Mouse (Mus musculus): ENCODE measurements at regions not wholly inside any gene's neighbourhood (a gene's known extent, or its start where the extent isn't known, plus 50 kb on each side); places are given as distances from the start of the nearest gene placed in this dataset.
"Not testable (repeated sequence)": the region's sequence is repeated elsewhere in the genome, so short reads cannot be mapped to it uniquely, and the experiment has no call there.

DNA sequence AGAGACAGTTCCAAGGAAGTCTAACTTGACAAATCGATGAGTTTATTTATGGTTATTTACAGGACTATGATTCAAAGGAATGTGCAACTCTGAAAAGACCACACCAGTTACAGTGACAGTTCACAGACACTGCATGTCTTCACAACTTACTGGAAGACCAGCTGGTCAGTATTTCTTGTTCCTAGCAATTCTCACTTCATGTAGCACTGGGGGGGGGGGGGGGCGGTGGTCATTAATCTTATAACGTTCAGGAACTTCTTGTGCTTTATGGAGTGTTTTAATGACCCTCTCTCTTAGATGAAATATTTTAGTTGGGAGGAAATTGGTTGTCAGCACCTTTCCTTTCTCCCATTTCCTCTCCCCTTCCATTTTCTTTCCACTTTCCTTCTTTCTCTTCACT lies 1752.1 kb upstream of the Cntnap5a start:
- ATAC-seq (ENCODE audit: insufficient read depth, low read depth) (no peak), DNase-seq (ENCODE audit: low spot score) (no peak)
- 39% methylated on average over 3 of the region's 3 CpGs for WGBS
- H3K9ac ChIP-seq (replicated peaks; ENCODE audit: low read depth, low read length), result no peak overlapping the region
- no peak for TF ChIP-seq EP300 (IDR thresholded peaks at IDR 0.05; ENCODE audit: low read depth)
- TF ChIP-seq CTCF (IDR thresholded peaks at IDR 0.05; ENCODE audit: low read depth), result no peak
- no peaks in the 10 kb centered on the region for H3K36me3 ChIP-seq (replicated peaks; ENCODE audit: control insufficient read depth, insufficient read depth, low read length)
- no peaks in the 10 kb centered on the region for H3K9me3 ChIP-seq (replicated peaks; ENCODE audit: control insufficient read depth, low read length)
- no peak overlapping the region for H3K4me2 ChIP-seq (ENCODE audit: low read depth, low read length)
- H3K27me3 ChIP-seq (ENCODE audit: control insufficient read depth, insufficient read depth, low read length), result no peaks in the 10 kb centered on the region
- H3K4me3 ChIP-seq (ENCODE audit: low read depth, low read length), result no peak overlapping the region
- no peak overlapping the region for H3K27ac ChIP-seq (ENCODE audit: low read depth)
- no peaks in the 10 kb centered on the region for H3K4me1 ChIP-seq (ENCODE audit: control insufficient read depth, insufficient read depth)

DNA sequence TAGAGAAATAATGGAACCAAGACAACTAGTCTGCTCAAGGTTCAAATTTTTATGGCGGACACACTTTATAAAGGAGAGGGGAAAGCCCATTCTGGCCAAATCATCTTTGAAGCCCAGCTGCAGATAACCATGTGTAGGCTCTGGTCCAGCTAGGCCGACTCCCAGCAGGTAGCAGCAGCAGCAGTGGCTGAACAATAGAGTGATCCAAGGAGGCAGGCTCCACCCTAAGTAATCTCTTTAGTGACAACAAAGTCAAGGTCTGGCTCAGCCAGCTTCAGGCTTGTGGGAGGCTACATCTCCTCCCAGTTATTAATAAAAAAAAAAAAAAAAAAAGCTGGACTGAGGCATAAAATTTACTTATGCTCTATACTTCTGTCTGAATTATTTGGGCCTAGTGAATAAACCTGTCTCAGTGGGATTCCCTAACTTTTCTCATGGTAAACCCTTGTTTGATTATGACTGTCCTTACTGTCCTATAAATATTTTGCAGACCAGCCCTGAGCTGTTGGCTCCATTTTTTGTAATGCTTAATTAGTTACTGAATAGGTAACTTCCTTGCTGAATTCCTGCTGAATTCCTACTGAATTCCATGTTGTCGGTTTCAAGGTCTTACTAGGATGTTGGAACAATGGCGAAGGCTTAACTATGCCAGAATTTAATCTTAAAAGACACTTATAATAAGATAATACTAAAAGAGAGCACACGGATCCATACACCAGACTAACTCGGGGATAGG lies 1726.4 kb upstream of the Cntnap5a start:
- no peak overlapping the region for H3K4me3 ChIP-seq (ENCODE audit: low read depth, low read length)
- TF ChIP-seq CTCF (IDR thresholded peaks at IDR 0.05; ENCODE audit: low read depth) (no peak), EP300 (IDR thresholded peaks at IDR 0.05; ENCODE audit: low read depth) (no peak)
- no peak overlapping the region for H3K27ac ChIP-seq (ENCODE audit: low read depth)
- ATAC-seq (ENCODE audit: insufficient read depth, low read depth), result no peak
- H3K9ac ChIP-seq (replicated peaks; ENCODE audit: low read depth, low read length), result no peak overlapping the region
- H3K4me1 ChIP-seq (ENCODE audit: control insufficient read depth, insufficient read depth), result no peaks in the 10 kb centered on the region
- no peaks in the 10 kb centered on the region for H3K27me3 ChIP-seq (ENCODE audit: control insufficient read depth, insufficient read depth, low read length)
- DNase-seq (ENCODE audit: low spot score), result no peak
- no peaks in the 10 kb centered on the region for H3K36me3 ChIP-seq (replicated peaks; ENCODE audit: control insufficient read depth, insufficient read depth, low read length)
- no peak overlapping the region for H3K4me2 ChIP-seq (ENCODE audit: low read depth, low read length)
- no peaks in the 10 kb centered on the region; the same call in 1 of the 2 replicates for H3K9me3 ChIP-seq (replicated peaks; ENCODE audit: control insufficient read depth, low read length)
- WGBS, result 72% methylated on average over 6 of the region's 6 CpGs

GRCm38 (mm10) chr1:113959267-113959666 lies 1725.3 kb upstream of the Cntnap5a start:
- 63% methylated on average over 1 of the region's 1 CpGs for WGBS
- not testable (repeated sequence) for H3K27ac ChIP-seq (ENCODE audit: low read depth); H3K36me3 ChIP-seq (replicated peaks; ENCODE audit: control insufficient read depth, insufficient read depth, low read length); H3K9me3 ChIP-seq (replicated peaks; ENCODE audit: control insufficient read depth, low read length); H3K4me2 ChIP-seq (ENCODE audit: low read depth, low read length); H3K27me3 ChIP-seq (ENCODE audit: control insufficient read depth, insufficient read depth, low read length); ATAC-seq (ENCODE audit: insufficient read depth, low read depth); DNase-seq (ENCODE audit: low spot score); H3K4me1 ChIP-seq (ENCODE audit: control insufficient read depth, insufficient read depth); H3K9ac ChIP-seq (replicated peaks; ENCODE audit: low read depth, low read length); H3K4me3 ChIP-seq (ENCODE audit: low read depth, low read length)

GRCm38 (mm10) chr1:113963931-113964330 lies 1720.6 kb upstream of the Cntnap5a start:
- not testable (repeated sequence) for H3K4me1 ChIP-seq (ENCODE audit: control insufficient read depth, insufficient read depth); ATAC-seq (ENCODE audit: insufficient read depth, low read depth)
- WGBS, result 29% methylated on average over 2 of the region's 2 CpGs

GRCm38 (mm10) chr1:113964431-113964830 lies 1720.1 kb upstream of the Cntnap5a start:
- TF ChIP-seq CTCF (IDR thresholded peaks at IDR 0.05; ENCODE audit: low read depth) (no peak), EP300 (IDR thresholded peaks at IDR 0.05; ENCODE audit: low read depth) (no peak)
- Histone ChIP-seq H3K27me3 (ENCODE audit: control insufficient read depth, insufficient read depth, low read length) (no peaks in the 10 kb centered on the region), H3K27ac (ENCODE audit: low read depth) (no peak overlapping the region), H3K4me2 (ENCODE audit: low read depth, low read length) (no peak overlapping the region), H3K4me1 (ENCODE audit: control insufficient read depth, insufficient read depth) (no peaks in the 10 kb centered on the region), H3K36me3 (replicated peaks; ENCODE audit: control insufficient read depth, insufficient read depth, low read length) (no peaks in the 10 kb centered on the region), H3K4me3 (ENCODE audit: low read depth, low read length) (no peak overlapping the region), H3K9ac (replicated peaks; ENCODE audit: low read depth, low read length) (no peak overlapping the region), H3K9me3 (replicated peaks; ENCODE audit: control insufficient read depth, low read length) (no peaks in the 10 kb centered on the region)
- WGBS, result 68% methylated on average over 2 of the region's 2 CpGs
- no peak for ATAC-seq (ENCODE audit: insufficient read depth, low read depth)
- DNase-seq (ENCODE audit: low spot score), result no peak

More at GRCm38 (mm10) chr1:113963931-113964330, 1720.6 kb upstream of the Cntnap5a start:
- H3K9me3 ChIP-seq (replicated peaks; ENCODE audit: control insufficient read depth, low read length); H3K4me2 ChIP-seq (ENCODE audit: low read depth, low read length); H3K27ac ChIP-seq (ENCODE audit: low read depth); H3K27me3 ChIP-seq (ENCODE audit: control insufficient read depth, insufficient read depth, low read length); H3K36me3 ChIP-seq (replicated peaks; ENCODE audit: control insufficient read depth, insufficient read depth, low read length); DNase-seq (ENCODE audit: low spot score); H3K9ac ChIP-seq (replicated peaks; ENCODE audit: low read depth, low read length); H3K4me3 ChIP-seq (ENCODE audit: low read depth, low read length): not testable (repeated sequence)

DNA sequence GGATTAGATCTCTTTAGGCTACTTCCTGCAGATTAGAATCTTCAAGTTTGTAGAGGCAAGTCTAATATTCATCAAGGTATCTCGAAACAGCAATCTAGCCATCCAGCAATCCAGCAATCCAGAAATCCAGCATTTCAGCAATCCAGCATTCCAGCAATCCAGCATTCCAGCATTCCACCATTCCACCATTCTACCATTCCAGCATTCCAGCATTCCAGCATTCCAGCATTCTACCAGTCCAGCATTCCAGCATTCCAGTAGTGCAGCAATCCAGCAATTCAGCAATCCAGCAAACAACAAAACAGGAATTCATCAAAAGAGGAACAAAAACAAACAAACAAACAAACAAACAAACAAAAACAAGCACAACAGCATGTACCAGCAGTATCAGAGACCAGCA lies 1713.9 kb upstream of the Cntnap5a start:
- no peak overlapping the region for H3K4me2 ChIP-seq (ENCODE audit: low read depth, low read length)
- H3K4me1 ChIP-seq (ENCODE audit: control insufficient read depth, insufficient read depth), result no peaks in the 10 kb centered on the region
- H3K36me3 ChIP-seq (replicated peaks; ENCODE audit: control insufficient read depth, insufficient read depth, low read length), result no peaks in the 10 kb centered on the region
- H3K9me3 ChIP-seq (replicated peaks; ENCODE audit: control insufficient read depth, low read length), result no peaks in the 10 kb centered on the region
- TF ChIP-seq EP300 (IDR thresholded peaks at IDR 0.05; ENCODE audit: low read depth), result no peak
- TF ChIP-seq CTCF (IDR thresholded peaks at IDR 0.05; ENCODE audit: low read depth), result no peak
- H3K9ac ChIP-seq (replicated peaks; ENCODE audit: low read depth, low read length), result no peak overlapping the region
- DNase-seq (ENCODE audit: low spot score) (no peak), ATAC-seq (ENCODE audit: insufficient read depth, low read depth) (no peak)
- WGBS, result 41% methylated on average over 1 of the region's 1 CpGs
- H3K27me3 ChIP-seq (ENCODE audit: control insufficient read depth, insufficient read depth, low read length), result no peaks in the 10 kb centered on the region
- H3K4me3 ChIP-seq (ENCODE audit: low read depth, low read length), result no peak overlapping the region
- H3K27ac ChIP-seq (ENCODE audit: low read depth), result no peak overlapping the region
